Mouse (Mus musculus) heart, postnatal 0 days (tissue): ENCODE measurements around the gene Eef2kmt. TPM values are rescaled to one million over a fixed set of nuclear protein-coding genes. Genes with fewer than 3 reads are reported as not detected.

Source experiments
- ATAC-seq: fragments of 200-750 bp; cut with Nextera tagmentation; 2 replicates; pipeline ENCODE4 v1.8.0; 2017; ENCODE audit warnings: low read depth, moderate number of reproducible peaks, moderate library complexity; ENCODE audit not compliant: insufficient read depth
- DNase-seq: peaks from one replicate; pipeline ENCODE4 v3.0.0-alpha.2; 2016; ENCODE audit warnings: low spot score
- H3K27ac ChIP-seq: fragments of 300-500 bp; sonication (generic); 2 replicates; pipeline ENCODE4 v1.5.1; 2014; ENCODE audit warnings: low read depth, mild to moderate bottlenecking
- H3K27me3 ChIP-seq: fragments of 300-500 bp; sonication (generic); 2 replicates; pipeline ENCODE4 v1.6.1; 2014; ENCODE audit warnings: low read length, mixed read lengths; ENCODE audit not compliant: control insufficient read depth, insufficient read depth
- H3K36me3 ChIP-seq: fragments of 300-500 bp; sonication (generic); replicated peaks from 2 replicates; pipeline ENCODE4 v1.6.1; 2014; ENCODE audit warnings: low read length, mixed read lengths; ENCODE audit not compliant: control insufficient read depth, insufficient read depth
- H3K4me1 ChIP-seq: fragments of 300-500 bp; sonication (generic); 2 replicates; pipeline ENCODE4 v1.6.1; 2014; ENCODE audit warnings: antibody characterized with exemption; ENCODE audit not compliant: control insufficient read depth, insufficient read depth
- H3K4me2 ChIP-seq: fragments of 300-500 bp; sonication (generic); 2 replicates; pipeline ENCODE4 v1.6.1; 2014; ENCODE audit warnings: low read depth, mild to moderate bottlenecking, low read length, moderate library complexity
- H3K4me3 ChIP-seq: fragments of 300-500 bp; sonication (generic); 2 replicates; pipeline ENCODE4 v1.5.1; 2014; ENCODE audit warnings: low read depth, low read length
- H3K9ac ChIP-seq: fragments of 300-500 bp; sonication (generic); replicated peaks from 2 replicates; pipeline ENCODE4 v1.6.1; 2014; ENCODE audit warnings: low read depth, low read length, mixed read lengths
- H3K9me3 ChIP-seq: fragments of 300-500 bp; sonication (generic); replicated peaks from 2 replicates; pipeline ENCODE4 v1.6.1; 2016; ENCODE audit warnings: low read length; ENCODE audit not compliant: control insufficient read depth
- CTCF ChIP-seq: IDR thresholded peaks from 2 replicates; pipeline ENCODE4 v1.5.1; 2016; ENCODE audit warnings: antibody characterized with exemption, control low read depth, low read depth
- EP300 ChIP-seq: IDR thresholded peaks from 2 replicates; pipeline ENCODE4 v1.6.1; 2016; ENCODE audit warnings: antibody characterized with exemption, low read depth
- WGBS: fragments of 180-500 bp; shearing (Covaris S2); extraction: QIAGEN DNeasy Blood & Tissue Kit; methylation state at CpG from one replicate; pipeline ENCODE4 v1.1.7; 2014; 5-methylcytosine and 5-hydroxymethylcytosine counted together
- polyA plus RNA-seq: library from polyadenylated mRNA; unstranded; fragments of >200 nt; fragmentation: Nextera tagmentation; extraction: Ambion mirVana; gene quantifications from 2 replicates; pipeline ENCODE4 v1.2.1, GENCODE M21; 2015
- total RNA-seq: library from RNA; depleted of rRNA; stranded (reverse); fragments of >200 nt; gene quantifications from 2 replicates; pipeline ENCODE4 v1.2.3, GENCODE M21; 2014; ENCODE audit warnings: low replicate concordance

Eef2kmt gene
- total and polyA plus RNA-seq, 2 experiments from 2014 or later: 23.3 to 26.4 TPM

DNA sequence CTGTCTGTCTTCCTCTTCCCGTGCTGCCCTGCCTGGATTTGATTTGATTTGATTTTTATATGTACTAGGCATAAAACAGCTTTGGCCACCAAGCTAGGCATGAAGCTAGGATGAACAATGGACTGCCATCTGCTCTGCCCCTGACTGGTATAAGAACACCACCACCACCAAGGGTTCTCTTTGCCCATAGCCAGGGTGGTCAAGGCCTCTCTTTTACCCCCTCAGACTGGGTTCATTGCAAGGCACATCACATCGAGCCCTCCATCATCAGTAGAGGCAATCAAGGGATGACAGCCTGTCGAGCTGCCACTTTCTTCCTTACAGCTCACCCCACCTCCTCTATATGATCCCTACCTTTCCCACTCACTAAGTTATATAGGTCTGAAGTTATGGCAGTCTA lies 16.6 kb upstream of the Eef2kmt start:
- H3K27ac ChIP-seq: no peak overlapping the region
- TF ChIP-seq EP300: no peak
- no peak for TF ChIP-seq CTCF
- no peak for ATAC-seq
- no peaks in the 10 kb centered on the region for H3K36me3 ChIP-seq
- no peak overlapping the region for H3K9ac ChIP-seq
- 0 out of 2 replicates have a peak, but pooled peaks cover 3% of the 10 kb centered on the region for H3K27me3 ChIP-seq
- H3K4me3 ChIP-seq: no peak overlapping the region
- H3K4me1 ChIP-seq: no peaks in the 10 kb centered on the region
- WGBS: 65% methylated on average over 3 of the region's 3 CpGs
- H3K9me3 ChIP-seq: no peaks in the 10 kb centered on the region
- DNase-seq: no peak
- no peak overlapping the region for H3K4me2 ChIP-seq

DNA sequence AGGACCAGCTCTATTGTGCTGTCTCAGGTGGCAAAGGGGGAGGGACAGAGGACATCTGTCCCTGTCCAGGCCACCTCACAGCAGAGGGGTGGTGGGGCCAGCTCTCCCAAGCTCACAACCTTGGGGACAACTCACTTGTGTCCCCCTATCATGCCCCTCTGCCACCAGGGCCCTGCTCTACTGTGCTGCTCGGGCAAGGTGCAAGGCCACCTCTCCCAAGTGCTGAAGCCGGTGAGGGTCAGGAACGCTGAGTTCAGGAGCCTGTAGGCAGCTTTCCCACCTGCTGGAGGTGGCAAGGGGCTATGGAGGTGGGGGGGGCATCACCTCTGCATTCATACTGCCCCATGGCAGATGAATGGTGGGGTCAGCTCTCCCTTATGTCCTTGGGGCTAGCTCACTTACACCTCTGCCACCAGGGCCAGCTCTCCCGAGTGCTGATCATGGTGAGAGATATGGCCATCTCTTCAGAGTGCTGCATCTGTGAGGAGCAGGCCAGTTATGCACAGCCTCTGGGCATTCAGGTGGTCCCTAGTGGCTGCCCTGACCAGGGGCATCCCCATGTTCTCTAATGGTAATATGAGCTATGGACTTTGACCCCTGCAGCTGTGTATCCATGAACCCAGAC lies 15.7 kb upstream of the Eef2kmt start:
- ATAC-seq (no peak), DNase-seq (no peak)
- Histone ChIP-seq H3K4me1 (no peaks in the 10 kb centered on the region), H3K4me2 (no peak overlapping the region), H3K9ac (no peak overlapping the region), H3K27ac (no peak overlapping the region), H3K36me3 (no peaks in the 10 kb centered on the region), H3K9me3 (no peaks in the 10 kb centered on the region), H3K4me3 (no peak overlapping the region), H3K27me3 (0 out of 2 replicates have a peak, but pooled peaks cover 3% of the 10 kb centered on the region)
- TF ChIP-seq CTCF: no peak
- WGBS: 76% methylated on average over 4 of the region's 4 CpGs

DNA sequence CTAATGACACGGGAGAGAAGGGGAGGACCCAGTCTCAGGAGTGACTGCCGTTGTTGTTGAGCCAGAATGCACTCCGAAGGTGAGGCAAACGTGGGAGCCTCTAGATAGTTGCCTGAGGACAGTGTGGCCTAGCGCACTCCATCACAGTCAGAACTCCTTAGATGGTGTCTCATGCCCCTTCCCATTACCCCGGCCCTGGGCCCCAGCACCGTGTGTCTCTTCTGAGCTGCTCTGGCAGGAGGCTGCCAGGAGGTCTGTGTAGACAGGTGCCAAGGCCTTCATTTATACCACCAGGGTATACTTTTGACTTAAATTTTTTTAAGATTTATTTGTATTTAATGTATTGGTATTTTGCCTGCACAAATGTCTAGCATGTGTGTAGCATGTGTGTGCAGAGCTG lies 8.1 kb upstream of the Eef2kmt start:
- H3K9ac ChIP-seq: no peak overlapping the region
- H3K36me3 ChIP-seq: no peaks in the 10 kb centered on the region
- DNase-seq (no peak), ATAC-seq (no peak)
- no peak overlapping the region for H3K4me2 ChIP-seq
- H3K27me3 ChIP-seq: no peaks in the 10 kb centered on the region
- H3K9me3 ChIP-seq: no peaks in the 10 kb centered on the region
- H3K27ac ChIP-seq: no peak overlapping the region
- TF ChIP-seq CTCF: no peak
- 83% methylated on average over 7 of the region's 7 CpGs for WGBS
- H3K4me1 ChIP-seq: no peaks in the 10 kb centered on the region
- H3K4me3 ChIP-seq: no peak overlapping the region

DNA sequence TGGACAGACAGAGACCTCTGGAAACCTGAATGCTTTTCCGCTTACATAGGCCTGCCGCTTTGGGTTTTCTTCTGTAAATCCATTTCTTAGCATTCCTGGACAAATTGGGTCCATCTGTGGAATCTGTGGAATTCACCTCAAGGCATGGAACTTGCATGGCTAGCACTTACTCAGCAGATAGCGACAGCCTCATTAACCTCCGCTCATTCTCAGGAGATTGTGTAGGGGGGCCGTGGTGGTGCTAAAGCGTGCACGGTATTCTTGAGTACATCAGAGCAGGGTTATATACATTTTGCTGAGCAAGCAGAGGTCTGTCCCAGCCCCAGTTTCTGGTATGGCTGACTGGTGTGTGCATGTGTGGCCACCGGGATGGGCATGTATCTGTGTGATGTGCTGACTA lies 7.4 kb upstream of the Eef2kmt start:
- ATAC-seq (no peak), DNase-seq (no peak)
- Histone ChIP-seq H3K4me2 (no peak overlapping the region), H3K27me3 (no peaks in the 10 kb centered on the region), H3K4me3 (no peak overlapping the region), H3K9ac (no peak overlapping the region), H3K4me1 (no peaks in the 10 kb centered on the region), H3K9me3 (no peaks in the 10 kb centered on the region), H3K27ac (no peak overlapping the region), H3K36me3 (no peaks in the 10 kb centered on the region)
- TF ChIP-seq CTCF: no peak
- TF ChIP-seq EP300: no peak
- 67% methylated on average over 8 of the region's 8 CpGs for WGBS

DNA sequence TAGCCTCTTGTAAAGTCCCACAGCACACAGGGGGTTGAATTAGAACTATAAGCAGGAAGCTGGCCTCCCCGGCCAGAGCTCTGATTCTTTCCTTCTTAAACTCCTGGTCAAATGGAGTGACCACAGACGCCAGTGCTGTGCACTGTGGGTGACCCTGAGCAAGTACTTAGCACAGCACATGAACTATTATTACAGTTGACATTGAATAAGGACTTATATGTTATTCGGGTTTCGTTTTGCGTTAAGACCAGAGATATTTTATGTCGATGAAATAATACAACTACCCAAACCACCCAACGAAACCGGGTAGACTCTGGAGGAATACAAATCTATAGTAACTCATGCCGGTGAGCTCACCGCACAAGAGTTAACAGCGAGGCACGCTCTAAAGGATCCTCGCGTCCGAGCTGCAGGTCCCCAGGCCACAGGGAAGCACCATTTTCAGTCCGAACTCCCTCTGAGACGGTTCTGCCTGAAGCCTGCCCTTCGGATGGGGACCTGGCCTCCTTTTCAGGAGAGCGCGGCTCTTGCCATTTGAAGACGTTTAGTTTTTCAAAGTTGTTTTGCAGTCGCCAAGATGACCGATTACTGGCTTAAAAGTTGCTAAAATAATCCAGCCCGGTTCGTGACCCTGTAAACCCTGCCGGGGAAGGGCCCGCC lies 572 bp downstream of the Eef2kmt start:
- DNase-seq: peak; percentile 23
- H3K4me1 ChIP-seq: 0 out of 2 replicates have a peak, but pooled peaks cover 6% of the 10 kb centered on the region
- H3K27me3 ChIP-seq: no peaks in the 10 kb centered on the region
- TF ChIP-seq CTCF: no peak
- no peak for TF ChIP-seq EP300
- peak overlapping the region; percentile 80 for H3K4me2 ChIP-seq
- WGBS: under 1% methylated on average over 27 of the region's 27 CpGs
- no peak for ATAC-seq
- no peaks in the 10 kb centered on the region for H3K9me3 ChIP-seq
- H3K4me3 ChIP-seq: peak overlapping the region; percentile 66
- peak overlapping the region; percentile 69 for H3K9ac ChIP-seq
- H3K27ac ChIP-seq: peak overlapping the region; percentile 80
- peaks cover 6% of the 10 kb centered on the region; the same call in 1 of the 2 replicates for H3K36me3 ChIP-seq
